Mouse (Mus musculus): Measurements from ENCODE around the gene Kcna7. TPM values are rescaled to one million over a fixed set of nuclear protein-coding genes. Genes with fewer than 3 reads are reported as not detected.

Gene Kcna7
- total and polyA plus RNA-seq, 2 experiments from 2014 or later = 0.06 TPM; not detected in 1

- H3K9ac ChIP-seq (replicated peaks; ENCODE audit: low read length, poor library complexity, severe bottlenecking) = no peak overlapping the region
- no peaks in the 10 kb centered on the region for H3K27me3 ChIP-seq (ENCODE audit: insufficient read depth, low read length)
- H3K9me3 ChIP-seq (ENCODE audit: low read length) = no peaks in the 10 kb centered on the region
- no peak overlapping the region for H3K4me3 ChIP-seq (ENCODE audit: low read depth, low read length)
- TF ChIP-seq CTCF (IDR thresholded peaks at IDR 0.05) = peak; percentile 70
- H3K4me1 ChIP-seq (ENCODE audit: insufficient read depth, low read length) = no peaks in the 10 kb centered on the region
- H3K36me3 ChIP-seq (ENCODE audit: insufficient read depth, low read length) = peaks cover 23% of the 10 kb centered on the region
- DNase-seq (ENCODE audit: low spot score) = peak; percentile 55
- no peak overlapping the region for H3K27ac ChIP-seq (ENCODE audit: low read depth, low read length)
- H3K4me2 ChIP-seq (ENCODE audit: low read depth, low read length, poor library complexity, severe bottlenecking) = no peak overlapping the region
- no peak for ATAC-seq (ENCODE audit: low FRiP score)
- WGBS = 42% methylated on average over 11 of the region's 11 CpGs
These were observed 42.0 kb downstream of the Kcna7 start for GRCm38 (mm10) chr7:45447325-45447990.

GRCm38 (mm10) chr7:45449974-45450373, 44.5 kb downstream of the Kcna7 start:
- Histone ChIP-seq H3K4me1 (ENCODE audit: insufficient read depth, low read length) (no peaks in the 10 kb centered on the region), H3K9ac (replicated peaks; ENCODE audit: low read length, poor library complexity, severe bottlenecking) (no peak overlapping the region), H3K4me3 (ENCODE audit: low read depth, low read length) (no peak overlapping the region), H3K9me3 (ENCODE audit: low read length) (no peaks in the 10 kb centered on the region), H3K27ac (ENCODE audit: low read depth, low read length) (no peak overlapping the region), H3K36me3 (ENCODE audit: insufficient read depth, low read length) (peaks cover 20% of the 10 kb centered on the region), H3K27me3 (ENCODE audit: insufficient read depth, low read length) (no peaks in the 10 kb centered on the region), H3K4me2 (ENCODE audit: low read depth, low read length, poor library complexity, severe bottlenecking) (no peak overlapping the region)
- WGBS = 96% methylated on average over 1 of the region's 1 CpGs
- DNase-seq (ENCODE audit: low spot score) (no peak), ATAC-seq (ENCODE audit: low FRiP score) (no peak)
- no peak for TF ChIP-seq CTCF (IDR thresholded peaks at IDR 0.05)

GRCm38 (mm10) chr7:45451344-45451982, 46.0 kb downstream of the Kcna7 start:
- Histone ChIP-seq H3K27me3 (ENCODE audit: insufficient read depth, low read length) (no peaks in the 10 kb centered on the region), H3K36me3 (ENCODE audit: insufficient read depth, low read length) (peaks cover 31% of the 10 kb centered on the region), H3K27ac (ENCODE audit: low read depth, low read length) (no peak overlapping the region; the same call in 1 of the 2 replicates), H3K4me1 (ENCODE audit: insufficient read depth, low read length) (no peaks in the 10 kb centered on the region; the same call in 1 of the 2 replicates), H3K9me3 (ENCODE audit: low read length) (no peaks in the 10 kb centered on the region), H3K4me2 (ENCODE audit: low read depth, low read length, poor library complexity, severe bottlenecking) (no peak overlapping the region), H3K4me3 (ENCODE audit: low read depth, low read length) (no peak overlapping the region), H3K9ac (replicated peaks; ENCODE audit: low read length, poor library complexity, severe bottlenecking) (no peak overlapping the region)
- TF ChIP-seq CTCF (IDR thresholded peaks at IDR 0.05) = peak; percentile 84
- ATAC-seq (ENCODE audit: low FRiP score) = peak; percentile 45; the same call in 1 of the 2 replicates
- 49% methylated on average over 23 of the region's 23 CpGs for WGBS
- DNase-seq (ENCODE audit: low spot score) = peak; percentile 85

GRCm38 (mm10) chr7:45454971-45455370, 49.5 kb downstream of the Kcna7 start:
- peaks cover 10% of the 10 kb centered on the region for H3K4me1 ChIP-seq (ENCODE audit: insufficient read depth, low read length)
- no peak overlapping the region for H3K4me3 ChIP-seq (ENCODE audit: low read depth, low read length)
- ATAC-seq (ENCODE audit: low FRiP score) = no peak
- H3K9me3 ChIP-seq (ENCODE audit: low read length) = no peaks in the 10 kb centered on the region
- H3K4me2 ChIP-seq (ENCODE audit: low read depth, low read length, poor library complexity, severe bottlenecking) = no peak overlapping the region
- no peak overlapping the region for H3K27ac ChIP-seq (ENCODE audit: low read depth, low read length)
- no peak for TF ChIP-seq CTCF (IDR thresholded peaks at IDR 0.05)
- no peaks in the 10 kb centered on the region for H3K27me3 ChIP-seq (ENCODE audit: insufficient read depth, low read length)
- no peak for DNase-seq (ENCODE audit: low spot score)
- WGBS = 88% methylated on average over 15 of the region's 15 CpGs
- H3K36me3 ChIP-seq (ENCODE audit: insufficient read depth, low read length) = peaks cover 27% of the 10 kb centered on the region
- H3K9ac ChIP-seq (replicated peaks; ENCODE audit: low read length, poor library complexity, severe bottlenecking) = no peak overlapping the region

GRCm38 (mm10) chr7:45455932-45456696, 50.7 kb downstream of the Kcna7 start:
- peaks cover 10% of the 10 kb centered on the region for H3K4me1 ChIP-seq (ENCODE audit: insufficient read depth, low read length)
- no peak overlapping the region for H3K4me3 ChIP-seq (ENCODE audit: low read depth, low read length)
- 83% methylated on average over 13 of the region's 13 CpGs for WGBS
- H3K36me3 ChIP-seq (ENCODE audit: insufficient read depth, low read length) = peaks cover 27% of the 10 kb centered on the region
- H3K9me3 ChIP-seq (ENCODE audit: low read length) = no peaks in the 10 kb centered on the region
- no peak overlapping the region; the same call in 1 of the 2 replicates for H3K4me2 ChIP-seq (ENCODE audit: low read depth, low read length, poor library complexity, severe bottlenecking)
- no peak overlapping the region for H3K27ac ChIP-seq (ENCODE audit: low read depth, low read length)
- no peaks in the 10 kb centered on the region for H3K27me3 ChIP-seq (ENCODE audit: insufficient read depth, low read length)
- DNase-seq (ENCODE audit: low spot score) (no peak), ATAC-seq (ENCODE audit: low FRiP score) (no peak)
- no peak for TF ChIP-seq CTCF (IDR thresholded peaks at IDR 0.05)
- no peak overlapping the region for H3K9ac ChIP-seq (replicated peaks; ENCODE audit: low read length, poor library complexity, severe bottlenecking)

Measured in midbrain, postnatal 0 days (tissue).